Mouse (Mus musculus) stomach, postnatal 0 days (tissue): ENCODE measurements at regions not wholly inside any gene's neighbourhood (a gene's known extent, or its start where the extent isn't known, plus 50 kb on each side); places are given as distances from the start of the nearest gene placed in this dataset.

Source experiments
- CTCF ChIP-seq: IDR thresholded peaks from 2 replicates; pipeline ENCODE4 v1.5.1; 2016; ENCODE audit warnings: antibody characterized with exemption, low read depth, mild to moderate bottlenecking, moderate library complexity
- EP300 ChIP-seq: optimal IDR thresholded peaks from 2 replicates; pipeline ENCODE3; 2016; ENCODE audit warnings: antibody characterized with exemption

DNA sequence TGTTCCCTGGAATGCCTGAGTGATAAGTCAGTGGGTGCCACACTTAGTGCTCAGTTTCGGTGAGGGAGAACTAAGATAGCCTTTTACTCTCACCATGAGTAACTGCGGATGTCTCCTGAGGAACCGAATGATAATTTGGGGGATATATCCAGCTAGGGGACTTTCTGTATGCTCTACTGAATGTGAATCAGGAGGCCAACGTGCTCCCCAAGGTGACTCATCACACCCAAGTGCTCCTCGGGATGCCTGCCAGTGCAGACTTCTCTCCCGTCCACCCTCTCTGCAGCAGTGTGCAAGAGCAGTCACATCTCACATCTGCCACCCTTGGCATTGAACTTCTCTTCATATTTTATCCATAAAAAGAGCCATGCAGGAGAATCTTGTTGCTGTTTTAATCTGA lies 94.9 kb upstream of the Dlg1 start:
- TF ChIP-seq CTCF (no peak), EP300 (no peak)
